Mouse (Mus musculus): ENCODE data around the gene Ralgds. TPM values are rescaled to one million over a fixed set of nuclear protein-coding genes. Genes with fewer than 3 reads are reported as not detected.

The Ralgds gene
- polyA plus RNA-seq, 1 experiment from 2014 or later = 13.3 TPM

DNA sequence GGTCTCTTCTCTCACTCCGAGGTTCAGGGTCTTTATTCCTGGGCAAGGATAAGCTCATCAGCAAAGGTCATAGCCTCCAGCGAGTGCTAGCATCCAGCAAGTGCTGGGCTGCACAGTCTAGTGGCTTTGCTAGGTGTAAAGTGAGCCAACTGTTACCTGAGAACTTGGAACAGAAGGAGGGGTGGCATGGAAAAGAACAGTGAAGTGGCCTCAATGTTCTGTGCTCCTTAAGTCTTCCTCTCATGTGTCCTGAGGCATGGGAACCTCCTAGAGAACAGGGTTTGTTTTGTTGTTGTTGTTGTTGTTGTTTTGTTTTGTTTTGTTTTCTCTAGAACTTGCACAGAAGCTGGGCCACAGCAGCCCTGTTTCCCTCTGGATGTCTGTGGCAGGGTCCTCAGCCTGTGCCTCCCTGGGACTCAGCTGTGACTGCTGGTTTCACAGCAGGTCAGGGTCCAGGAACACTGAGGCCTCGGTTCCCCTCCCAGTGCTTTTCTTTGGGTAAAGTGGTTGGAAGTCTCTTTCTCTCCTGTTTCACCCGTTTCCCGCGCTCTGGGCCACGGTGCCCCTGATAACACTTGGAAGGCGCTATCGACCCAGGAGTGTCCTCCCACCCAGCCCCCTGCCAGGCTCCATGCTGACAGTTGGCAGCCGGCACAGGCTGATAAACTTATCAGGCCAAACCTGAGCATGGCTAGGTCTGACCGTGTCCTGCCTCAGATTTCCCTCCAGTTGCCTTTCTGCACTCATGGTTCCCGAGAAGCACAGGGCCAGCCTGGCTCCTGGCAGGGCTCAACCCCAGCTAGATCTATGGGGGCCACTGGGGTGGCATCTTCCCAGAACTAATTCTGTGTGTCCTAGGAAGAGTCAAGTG, 89.0 kb downstream of the Ralgds start:
- no peak for DNase-seq (ENCODE audit: low spot score)

Other genes with a start within 250 kb of the Ralgds start
- 0.16 and 0.24 TPM in 2 replicates for gene Ppp1r26, start 66.3 kb upstream of the Ralgds start, polyA plus RNA-seq (2015; fragmentation: Nextera tagmentation; extraction: Ambion mirVana)
- gene 1700007K13Rik, start 46.8 kb upstream of the Ralgds start, polyA plus RNA-seq (2015; fragmentation: Nextera tagmentation; extraction: Ambion mirVana) = 0.57 and 1.3 TPM in 2 replicates
- gene Mrps2, start 45.1 kb upstream of the Ralgds start, polyA plus RNA-seq (2015; fragmentation: Nextera tagmentation; extraction: Ambion mirVana) = 34.4 and 39.5 TPM in 2 replicates
- gene Gbgt1, start 16.2 kb upstream of the Ralgds start, polyA plus RNA-seq (2015; fragmentation: Nextera tagmentation; extraction: Ambion mirVana) = 0.35 and 0.88 TPM in 2 replicates
- gene Gm10134, start 7.0 kb upstream of the Ralgds start, polyA plus RNA-seq (2015; fragmentation: Nextera tagmentation; extraction: Ambion mirVana) = 2.6 and 3.6 TPM in 2 replicates
- gene Cel, start 50.3 kb downstream of the Ralgds start, polyA plus RNA-seq (2015; fragmentation: Nextera tagmentation; extraction: Ambion mirVana) = 0.44 and 0.50 TPM in 2 replicates
- gene Gtf3c5, start 70.6 kb downstream of the Ralgds start, polyA plus RNA-seq (2015; fragmentation: Nextera tagmentation; extraction: Ambion mirVana) = 18.8 and 20.7 TPM in 2 replicates
- 1.1 and 1.8 TPM in 2 replicates for gene Gfi1b, start 108.9 kb downstream of the Ralgds start, polyA plus RNA-seq (2015; fragmentation: Nextera tagmentation; extraction: Ambion mirVana)
- gene Tsc1, start 128.1 kb downstream of the Ralgds start, polyA plus RNA-seq (2015; fragmentation: Nextera tagmentation; extraction: Ambion mirVana) = 8.0 and 10.8 TPM in 2 replicates
- gene Spaca9, start 186.6 kb downstream of the Ralgds start, polyA plus RNA-seq (2015; fragmentation: Nextera tagmentation; extraction: Ambion mirVana) = 1.9 and 3.2 TPM in 2 replicates
- 0.90 and 1.0 TPM in 2 replicates for gene Ak8, start 187.0 kb downstream of the Ralgds start, polyA plus RNA-seq (2015; fragmentation: Nextera tagmentation; extraction: Ambion mirVana)

Measured in thymus, postnatal 0 days (tissue).